Mouse (Mus musculus): ENCODE results near the gene Rad51b.

Gene Rad51b

GRCm38 (mm10) chr12:79708423-79708733 lies 411.3 kb downstream of the Rad51b start:
- no peak for DNase-seq

GRCm38 (mm10) chr12:79713286-79713685 lies 416.2 kb downstream of the Rad51b start:
- DNase-seq, result no peak

GRCm38 (mm10) chr12:79714484-79714883 lies 417.4 kb downstream of the Rad51b start:
- DNase-seq, result no peak

- no peak for DNase-seq
Measured at GRCm38 (mm10) chr12:79715506-79716345, 418.6 kb downstream of the Rad51b start.

GRCm38 (mm10) chr12:79719091-79719846 lies 422.2 kb downstream of the Rad51b start:
- no peak for DNase-seq

GRCm38 (mm10) chr12:79719847-79720201 lies 422.7 kb downstream of the Rad51b start:
- DNase-seq, result no peak

GRCm38 (mm10) chr12:79724875-79725274 lies 427.8 kb downstream of the Rad51b start:
- no peak for DNase-seq

- no peak for DNase-seq
Measured at GRCm38 (mm10) chr12:79725711-79726110, 428.6 kb downstream of the Rad51b start.

- DNase-seq, result no peak
Measured at GRCm38 (mm10) chr12:79726116-79726515, 429.0 kb downstream of the Rad51b start.

GRCm38 (mm10) chr12:79726959-79727358 lies 429.9 kb downstream of the Rad51b start:
- no peak for DNase-seq

- DNase-seq, result no peak
Measured at GRCm38 (mm10) chr12:79729926-79730506, 432.9 kb downstream of the Rad51b start.

GRCm38 (mm10) chr12:79731905-79732304 lies 434.8 kb downstream of the Rad51b start:
- DNase-seq, result no peak

- no peak for DNase-seq
Measured at GRCm38 (mm10) chr12:79732355-79733115, 435.5 kb downstream of the Rad51b start.

GRCm38 (mm10) chr12:79735341-79735785 lies 438.3 kb downstream of the Rad51b start:
- DNase-seq, result no peak

- DNase-seq, result no peak
Measured at GRCm38 (mm10) chr12:79735882-79736281, 438.8 kb downstream of the Rad51b start.

GRCm38 (mm10) chr12:79738700-79739099 lies 441.6 kb downstream of the Rad51b start:
- no peak for DNase-seq

GRCm38 (mm10) chr12:79739918-79740639 lies 443.0 kb downstream of the Rad51b start:
- no peak for DNase-seq

- DNase-seq, result no peak
Measured at GRCm38 (mm10) chr12:79742211-79742610, 445.1 kb downstream of the Rad51b start.

- DNase-seq, result no peak
Measured at GRCm38 (mm10) chr12:79744131-79744530, 447.0 kb downstream of the Rad51b start.

- no peak for DNase-seq
Measured at GRCm38 (mm10) chr12:79745225-79745624, 448.1 kb downstream of the Rad51b start.

- DNase-seq, result no peak
Measured at GRCm38 (mm10) chr12:79745845-79746510, 448.9 kb downstream of the Rad51b start.

GRCm38 (mm10) chr12:79747541-79747940 lies 450.5 kb downstream of the Rad51b start:
- no peak for DNase-seq

Measured in cerebellum, adult 11 months (tissue).